Mouse (Mus musculus): Measurements from ENCODE around the gene Gm37240. TPM values are rescaled to one million over a fixed set of nuclear protein-coding genes. Genes with fewer than 3 reads are reported as not detected.
A peak's percentile ranks its signal among the peaks of the same experiment; 100 is the strongest.

Gene Gm37240
- polyA plus RNA-seq, 1 experiment from 2014 or later: 0.67 TPM

- Histone ChIP-seq H3K4me1 (ENCODE audit: control insufficient read depth, insufficient read depth, low read length) (no peaks in the 10 kb centered on the region), H3K4me2 (no peak overlapping the region), H3K9me3 (ENCODE audit: control insufficient read depth, low read length) (no peaks in the 10 kb centered on the region; the same call in 1 of the 2 replicates), H3K4me3 (ENCODE audit: low read depth, low read length) (no peak overlapping the region), H3K9ac (ENCODE audit: low read length) (no peak overlapping the region), H3K36me3 (ENCODE audit: control insufficient read depth, insufficient read depth, low read length) (no peaks in the 10 kb centered on the region), H3K27me3 (ENCODE audit: control insufficient read depth, insufficient read depth, low read length) (no peaks in the 10 kb centered on the region), H3K27ac (ENCODE audit: low read depth, low read length) (no peak overlapping the region)
- 88% methylated on average over 10 of the region's 10 CpGs for WGBS
- no peak for ATAC-seq (ENCODE audit: low FRiP score)
- DNase-seq (ENCODE audit: low spot score, missing footprints): no peak
These were observed 517.5 kb downstream of the Gm37240 start for GRCm38 (mm10) chr3:85369847-85370246.

- DNase-seq (ENCODE audit: low spot score, missing footprints) (no peak), ATAC-seq (ENCODE audit: low FRiP score) (peak; percentile 27; the same call in 1 of the 2 replicates)
- Histone ChIP-seq H3K9me3 (ENCODE audit: control insufficient read depth, low read length) (no peaks in the 10 kb centered on the region), H3K27ac (ENCODE audit: low read depth, low read length) (no peak overlapping the region), H3K36me3 (ENCODE audit: control insufficient read depth, insufficient read depth, low read length) (no peaks in the 10 kb centered on the region), H3K27me3 (ENCODE audit: control insufficient read depth, insufficient read depth, low read length) (no peaks in the 10 kb centered on the region), H3K4me3 (ENCODE audit: low read depth, low read length) (no peak overlapping the region), H3K4me2 (no peak overlapping the region), H3K9ac (ENCODE audit: low read length) (no peak overlapping the region), H3K4me1 (ENCODE audit: control insufficient read depth, insufficient read depth, low read length) (no peaks in the 10 kb centered on the region)
- WGBS: 72% methylated on average over 5 of the region's 5 CpGs
These were observed 518.2 kb downstream of the Gm37240 start for GRCm38 (mm10) chr3:85369157-85369556.

GRCm38 (mm10) chr3:85368354-85369120, 518.8 kb downstream of the Gm37240 start:
- Histone ChIP-seq H3K36me3 (ENCODE audit: control insufficient read depth, insufficient read depth, low read length) (no peaks in the 10 kb centered on the region), H3K27me3 (ENCODE audit: control insufficient read depth, insufficient read depth, low read length) (no peaks in the 10 kb centered on the region), H3K4me2 (no peak overlapping the region), H3K9ac (ENCODE audit: low read length) (no peak overlapping the region), H3K4me3 (ENCODE audit: low read depth, low read length) (no peak overlapping the region), H3K9me3 (ENCODE audit: control insufficient read depth, low read length) (no peaks in the 10 kb centered on the region), H3K27ac (ENCODE audit: low read depth, low read length) (no peak overlapping the region), H3K4me1 (ENCODE audit: control insufficient read depth, insufficient read depth, low read length) (no peaks in the 10 kb centered on the region)
- WGBS: 89% methylated on average over 16 of the region's 16 CpGs
- ATAC-seq (ENCODE audit: low FRiP score) (no peak), DNase-seq (ENCODE audit: low spot score, missing footprints) (no peak)

- no peaks in the 10 kb centered on the region for H3K4me1 ChIP-seq (ENCODE audit: control insufficient read depth, insufficient read depth, low read length)
- H3K9ac ChIP-seq (ENCODE audit: low read length): no peak overlapping the region
- DNase-seq (ENCODE audit: low spot score, missing footprints) (no peak), ATAC-seq (ENCODE audit: low FRiP score) (no peak)
- H3K27me3 ChIP-seq (ENCODE audit: control insufficient read depth, insufficient read depth, low read length): no peaks in the 10 kb centered on the region
- no peak overlapping the region for H3K27ac ChIP-seq (ENCODE audit: low read depth, low read length)
- WGBS: 58% methylated on average over 5 of the region's 5 CpGs
- H3K4me3 ChIP-seq (ENCODE audit: low read depth, low read length): no peak overlapping the region
- no peak overlapping the region for H3K4me2 ChIP-seq
- H3K9me3 ChIP-seq (ENCODE audit: control insufficient read depth, low read length): no peaks in the 10 kb centered on the region
- H3K36me3 ChIP-seq (ENCODE audit: control insufficient read depth, insufficient read depth, low read length): no peaks in the 10 kb centered on the region
These were observed 522.6 kb downstream of the Gm37240 start for GRCm38 (mm10) chr3:85364591-85365343.

GRCm38 (mm10) chr3:85362883-85363282, 524.4 kb downstream of the Gm37240 start:
- no peaks in the 10 kb centered on the region for H3K9me3 ChIP-seq (ENCODE audit: control insufficient read depth, low read length)
- no peaks in the 10 kb centered on the region for H3K36me3 ChIP-seq (ENCODE audit: control insufficient read depth, insufficient read depth, low read length)
- H3K4me2 ChIP-seq: no peak overlapping the region
- H3K4me3 ChIP-seq (ENCODE audit: low read depth, low read length): no peak overlapping the region
- ATAC-seq (ENCODE audit: low FRiP score): no peak
- no peak overlapping the region for H3K27ac ChIP-seq (ENCODE audit: low read depth, low read length)
- WGBS: 93% methylated on average over 7 of the region's 7 CpGs
- no peak overlapping the region for H3K9ac ChIP-seq (ENCODE audit: low read length)
- DNase-seq (ENCODE audit: low spot score, missing footprints): no peak
- no peaks in the 10 kb centered on the region for H3K4me1 ChIP-seq (ENCODE audit: control insufficient read depth, insufficient read depth, low read length)
- no peaks in the 10 kb centered on the region for H3K27me3 ChIP-seq (ENCODE audit: control insufficient read depth, insufficient read depth, low read length)

- H3K9ac ChIP-seq (ENCODE audit: low read length): no peak overlapping the region
- H3K27ac ChIP-seq (ENCODE audit: low read depth, low read length): no peak overlapping the region
- H3K4me2 ChIP-seq: no peak overlapping the region
- DNase-seq (ENCODE audit: low spot score, missing footprints) (no peak), ATAC-seq (ENCODE audit: low FRiP score) (no peak)
- 84% methylated on average over 3 of the region's 3 CpGs for WGBS
- H3K36me3 ChIP-seq (ENCODE audit: control insufficient read depth, insufficient read depth, low read length): no peaks in the 10 kb centered on the region
- no peak overlapping the region for H3K4me3 ChIP-seq (ENCODE audit: low read depth, low read length)
- no peaks in the 10 kb centered on the region for H3K27me3 ChIP-seq (ENCODE audit: control insufficient read depth, insufficient read depth, low read length)
- no peaks in the 10 kb centered on the region for H3K9me3 ChIP-seq (ENCODE audit: control insufficient read depth, low read length)
- H3K4me1 ChIP-seq (ENCODE audit: control insufficient read depth, insufficient read depth, low read length): no peaks in the 10 kb centered on the region
These were observed 530.9 kb downstream of the Gm37240 start for GRCm38 (mm10) chr3:85356373-85356772.

GRCm38 (mm10) chr3:85348021-85348420, 539.3 kb downstream of the Gm37240 start:
- H3K27me3 ChIP-seq (ENCODE audit: control insufficient read depth, insufficient read depth, low read length): no peaks in the 10 kb centered on the region
- no peaks in the 10 kb centered on the region for H3K4me1 ChIP-seq (ENCODE audit: control insufficient read depth, insufficient read depth, low read length)
- H3K27ac ChIP-seq (ENCODE audit: low read depth, low read length): no peak overlapping the region
- ATAC-seq (ENCODE audit: low FRiP score) (no peak), DNase-seq (ENCODE audit: low spot score, missing footprints) (peak; percentile 66)
- no peaks in the 10 kb centered on the region for H3K9me3 ChIP-seq (ENCODE audit: control insufficient read depth, low read length)
- no peak overlapping the region for H3K4me2 ChIP-seq
- H3K9ac ChIP-seq (ENCODE audit: low read length): no peak overlapping the region
- no peaks in the 10 kb centered on the region for H3K36me3 ChIP-seq (ENCODE audit: control insufficient read depth, insufficient read depth, low read length)
- no peak overlapping the region for H3K4me3 ChIP-seq (ENCODE audit: low read depth, low read length)
- 92% methylated on average over 6 of the region's 6 CpGs for WGBS

- no peaks in the 10 kb centered on the region for H3K36me3 ChIP-seq (ENCODE audit: control insufficient read depth, insufficient read depth, low read length)
- 89% methylated on average over 12 of the region's 12 CpGs for WGBS
- no peak overlapping the region for H3K4me2 ChIP-seq
- peaks cover 4% of the 10 kb centered on the region; the same call in 1 of the 2 replicates for H3K4me1 ChIP-seq (ENCODE audit: control insufficient read depth, insufficient read depth, low read length)
- no peak for ATAC-seq (ENCODE audit: low FRiP score)
- H3K27me3 ChIP-seq (ENCODE audit: control insufficient read depth, insufficient read depth, low read length): no peaks in the 10 kb centered on the region
- H3K9ac ChIP-seq (ENCODE audit: low read length): no peak overlapping the region
- peak; percentile 59 for DNase-seq (ENCODE audit: low spot score, missing footprints)
- no peak overlapping the region for H3K27ac ChIP-seq (ENCODE audit: low read depth, low read length)
- no peaks in the 10 kb centered on the region for H3K9me3 ChIP-seq (ENCODE audit: control insufficient read depth, low read length)
- H3K4me3 ChIP-seq (ENCODE audit: low read depth, low read length): no peak overlapping the region
These were observed 546.0 kb downstream of the Gm37240 start for GRCm38 (mm10) chr3:85341103-85341860.

All from midbrain, embryonic 11.5 days (tissue).